Mouse (Mus musculus): ENCODE data around the gene Igdcc3. TPM values are rescaled to one million over a fixed set of nuclear protein-coding genes. Genes with fewer than 3 reads are reported as not detected.

Igdcc3 gene
- polyA plus RNA-seq, 1 experiment, result not detected

- no peak overlapping the region; the same call in 1 of the 2 replicates for H3K27ac ChIP-seq (ENCODE audit: control insufficient read depth, insufficient read depth, low read depth, low read length, poor library complexity)
- no peaks in the 10 kb centered on the region; the same call in 1 of the 2 replicates for H3K4me1 ChIP-seq (ENCODE audit: control insufficient read depth, insufficient read depth, low read length)
- 10% methylated on average over 48 of the region's 48 CpGs for whole genome bisulfite sequencing
- no peak overlapping the region for H3K4me3 ChIP-seq (replicated peaks; ENCODE audit: control insufficient read depth, low read depth, low read length)
- TF ChIP-seq POLR2A (IDR thresholded peaks at IDR 0.05; ENCODE audit: borderline replicate concordance, control insufficient read depth, low read depth, low read length) (no peak), CTCF (IDR thresholded peaks at IDR 0.05; ENCODE audit: control insufficient read depth, insufficient read depth, low read length) (peak; percentile 49)
Measured at GRCm38 (mm10) chr9:65123552-65124168, 17.3 kb upstream of the Igdcc3 start.

GRCm38 (mm10) chr9:65128123-65128815 lies 12.7 kb upstream of the Igdcc3 start:
- 14% methylated on average over 25 of the region's 25 CpGs for WGBS
- Histone ChIP-seq H3K4me3 (replicated peaks; ENCODE audit: control insufficient read depth, low read depth, low read length) (no peak overlapping the region), H3K27ac (ENCODE audit: control insufficient read depth, insufficient read depth, low read depth, low read length, poor library complexity) (no peak overlapping the region), H3K4me1 (ENCODE audit: control insufficient read depth, insufficient read depth, low read length) (no peaks in the 10 kb centered on the region; the same call in 1 of the 2 replicates)
- TF ChIP-seq POLR2A (IDR thresholded peaks at IDR 0.05; ENCODE audit: borderline replicate concordance, control insufficient read depth, low read depth, low read length) (no peak), CTCF (IDR thresholded peaks at IDR 0.05; ENCODE audit: control insufficient read depth, insufficient read depth, low read length) (peak; percentile 32; the same call in 1 of the 2 replicates)

GRCm38 (mm10) chr9:65131717-65132116 lies 9.3 kb upstream of the Igdcc3 start:
- Histone ChIP-seq H3K27ac (ENCODE audit: control insufficient read depth, insufficient read depth, low read depth, low read length, poor library complexity) (no peak overlapping the region), H3K4me1 (ENCODE audit: control insufficient read depth, insufficient read depth, low read length) (no peaks in the 10 kb centered on the region; the same call in 1 of the 2 replicates), H3K4me3 (replicated peaks; ENCODE audit: control insufficient read depth, low read depth, low read length) (no peak overlapping the region)
- WGBS, result 11% methylated on average over 5 of the region's 5 CpGs
- TF ChIP-seq POLR2A (IDR thresholded peaks at IDR 0.05; ENCODE audit: borderline replicate concordance, control insufficient read depth, low read depth, low read length), result no peak
- no peak for TF ChIP-seq CTCF (IDR thresholded peaks at IDR 0.05; ENCODE audit: control insufficient read depth, insufficient read depth, low read length)

- Histone ChIP-seq H3K4me3 (replicated peaks; ENCODE audit: control insufficient read depth, low read depth, low read length) (no peak overlapping the region), H3K4me1 (ENCODE audit: control insufficient read depth, insufficient read depth, low read length) (no peaks in the 10 kb centered on the region), H3K27ac (ENCODE audit: control insufficient read depth, insufficient read depth, low read depth, low read length, poor library complexity) (no peak overlapping the region)
- WGBS, result 7% methylated on average over 10 of the region's 10 CpGs
- TF ChIP-seq POLR2A (IDR thresholded peaks at IDR 0.05; ENCODE audit: borderline replicate concordance, control insufficient read depth, low read depth, low read length) (no peak), CTCF (IDR thresholded peaks at IDR 0.05; ENCODE audit: control insufficient read depth, insufficient read depth, low read length) (peak; percentile 85)
Measured at GRCm38 (mm10) chr9:65133739-65134138, 7.2 kb upstream of the Igdcc3 start.

- WGBS, result 87% methylated on average over 4 of the region's 4 CpGs
- no peak overlapping the region for H3K4me3 ChIP-seq (replicated peaks; ENCODE audit: control insufficient read depth, low read depth, low read length)
- no peaks in the 10 kb centered on the region for H3K4me1 ChIP-seq (ENCODE audit: control insufficient read depth, insufficient read depth, low read length)
- no peak overlapping the region for H3K27ac ChIP-seq (ENCODE audit: control insufficient read depth, insufficient read depth, low read depth, low read length, poor library complexity)
- TF ChIP-seq POLR2A (IDR thresholded peaks at IDR 0.05; ENCODE audit: borderline replicate concordance, control insufficient read depth, low read depth, low read length), result no peak
- no peak for TF ChIP-seq CTCF (IDR thresholded peaks at IDR 0.05; ENCODE audit: control insufficient read depth, insufficient read depth, low read length)
Measured at GRCm38 (mm10) chr9:65135126-65135525, 5.9 kb upstream of the Igdcc3 start.

- no peak overlapping the region for H3K4me3 ChIP-seq (replicated peaks; ENCODE audit: control insufficient read depth, low read depth, low read length)
- H3K4me1 ChIP-seq (ENCODE audit: control insufficient read depth, insufficient read depth, low read length), result no peaks in the 10 kb centered on the region
- WGBS, result 9% methylated on average over 8 of the region's 8 CpGs
- TF ChIP-seq POLR2A (IDR thresholded peaks at IDR 0.05; ENCODE audit: borderline replicate concordance, control insufficient read depth, low read depth, low read length), result no peak
- TF ChIP-seq CTCF (IDR thresholded peaks at IDR 0.05; ENCODE audit: control insufficient read depth, insufficient read depth, low read length), result no peak
- H3K27ac ChIP-seq (ENCODE audit: control insufficient read depth, insufficient read depth, low read depth, low read length, poor library complexity), result no peak overlapping the region
Measured at GRCm38 (mm10) chr9:65140491-65140890, 498 bp upstream of the Igdcc3 start.

GRCm38 (mm10) chr9:65141306-65141975 lies 452 bp downstream of the Igdcc3 start:
- H3K4me1 ChIP-seq (ENCODE audit: control insufficient read depth, insufficient read depth, low read length), result no peaks in the 10 kb centered on the region
- TF ChIP-seq POLR2A (IDR thresholded peaks at IDR 0.05; ENCODE audit: borderline replicate concordance, control insufficient read depth, low read depth, low read length) (no peak), CTCF (IDR thresholded peaks at IDR 0.05; ENCODE audit: control insufficient read depth, insufficient read depth, low read length) (no peak)
- H3K27ac ChIP-seq (ENCODE audit: control insufficient read depth, insufficient read depth, low read depth, low read length, poor library complexity), result no peak overlapping the region; the same call in 1 of the 2 replicates
- under 1% methylated on average over 63 of the region's 73 CpGs for WGBS
- no peak overlapping the region for H3K4me3 ChIP-seq (replicated peaks; ENCODE audit: control insufficient read depth, low read depth, low read length)

- H3K4me3 ChIP-seq (replicated peaks; ENCODE audit: control insufficient read depth, low read depth, low read length), result no peak overlapping the region
- TF ChIP-seq CTCF (IDR thresholded peaks at IDR 0.05; ENCODE audit: control insufficient read depth, insufficient read depth, low read length), result no peak
- no peak for TF ChIP-seq POLR2A (IDR thresholded peaks at IDR 0.05; ENCODE audit: borderline replicate concordance, control insufficient read depth, low read depth, low read length)
- H3K27ac ChIP-seq (ENCODE audit: control insufficient read depth, insufficient read depth, low read depth, low read length, poor library complexity), result no peak overlapping the region
- WGBS, result 2% methylated on average over 17 of the region's 17 CpGs
- H3K4me1 ChIP-seq (ENCODE audit: control insufficient read depth, insufficient read depth, low read length), result no peaks in the 10 kb centered on the region
Measured at GRCm38 (mm10) chr9:65141976-65142318, 958 bp downstream of the Igdcc3 start.
